Mouse (Mus musculus) intestine, postnatal 0 days (tissue): ENCODE data around the gene Rhoq. TPM values are rescaled to one million over a fixed set of nuclear protein-coding genes. Genes with fewer than 3 reads are reported as not detected.

Source experiments
- ATAC-seq: fragments of 200-750 bp; cut with Nextera tagmentation; 2 replicates; pipeline ENCODE4 v1.8.0; 2017; ENCODE audit warnings: mild to moderate bottlenecking, moderate TSS enrichment, moderate library complexity
- H3K27ac ChIP-seq: fragments of 300-500 bp; sonication (generic); 2 replicates; pipeline ENCODE4 v1.5.1; 2014; ENCODE audit warnings: mild to moderate bottlenecking, low read depth, low read length, moderate library complexity
- H3K27me3 ChIP-seq: fragments of 300-500 bp; sonication (generic); replicated peaks from 2 replicates; pipeline ENCODE4 v1.6.1; 2014; ENCODE audit warnings: low read length, mixed read lengths; ENCODE audit not compliant: control insufficient read depth, insufficient read depth
- H3K36me3 ChIP-seq: fragments of 300-500 bp; sonication (generic); 2 replicates; pipeline ENCODE4 v1.6.1; 2014; ENCODE audit warnings: mild to moderate bottlenecking, moderate library complexity; ENCODE audit not compliant: control insufficient read depth, insufficient read depth
- H3K4me1 ChIP-seq: fragments of 300-500 bp; sonication (generic); replicated peaks from 2 replicates; pipeline ENCODE4 v1.6.1; 2014; ENCODE audit warnings: antibody characterized with exemption, low read length, mixed read lengths; ENCODE audit not compliant: control insufficient read depth, insufficient read depth
- H3K4me2 ChIP-seq: fragments of 300-500 bp; sonication (generic); replicated peaks from 2 replicates; pipeline ENCODE4 v1.6.1; 2014; ENCODE audit warnings: low read depth, mild to moderate bottlenecking, moderate library complexity
- H3K4me3 ChIP-seq: fragments of 300-500 bp; sonication (generic); 2 replicates; pipeline ENCODE4 v1.5.1; 2014; ENCODE audit warnings: low read depth, low read length
- H3K9ac ChIP-seq: fragments of 300-500 bp; sonication (generic); 2 replicates; pipeline ENCODE4 v1.6.1; 2014; ENCODE audit warnings: mild to moderate bottlenecking, low read depth, low read length
- H3K9me3 ChIP-seq: fragments of 300-500 bp; sonication (generic); 2 replicates; pipeline ENCODE4 v1.6.1; 2016; ENCODE audit warnings: mixed run types; ENCODE audit not compliant: control insufficient read depth
- CTCF ChIP-seq: sonication (generic); IDR thresholded peaks from 2 replicates; pipeline ENCODE4 v1.5.1; 2016; ENCODE audit warnings: low read depth, mild to moderate bottlenecking, control low read depth, antibody characterized with exemption, moderate library complexity
- WGBS: fragments of 180-500 bp; shearing (Covaris S2); extraction: QIAGEN DNeasy Blood & Tissue Kit; methylation state at CpG from one replicate; pipeline ENCODE4 v1.1.7; 2014; 5-methylcytosine and 5-hydroxymethylcytosine counted together
- polyA plus RNA-seq: library from polyadenylated mRNA; unstranded; fragments of >200 nt; fragmentation: Nextera tagmentation; extraction: Ambion mirVana; gene quantifications from 2 replicates; pipeline ENCODE4 v1.2.1, GENCODE M21; 2015

Rhoq gene
- polyA plus RNA-seq, 1 experiment from 2014 or later = 7.3 TPM

GRCm38 (mm10) chr17:86978496-86978895, 15.6 kb downstream of the Rhoq start:
- Histone ChIP-seq H3K4me2 (no peak overlapping the region), H3K36me3 (peaks cover 15% of the 10 kb centered on the region), H3K4me3 (no peak overlapping the region), H3K9me3 (no peaks in the 10 kb centered on the region), H3K4me1 (no peaks in the 10 kb centered on the region), H3K9ac (no peak overlapping the region), H3K27me3 (no peaks in the 10 kb centered on the region), H3K27ac (no peak overlapping the region)
- ATAC-seq = no peak
- 88% methylated on average over 6 of the region's 6 CpGs for WGBS
- no peak for TF ChIP-seq CTCF

- no peak overlapping the region for H3K4me3 ChIP-seq
- H3K9me3 ChIP-seq = no peaks in the 10 kb centered on the region
- no peak overlapping the region for H3K4me2 ChIP-seq
- WGBS = 86% methylated on average over 1 of the region's 1 CpGs
- peaks cover 11% of the 10 kb centered on the region; the same call in 1 of the 2 replicates for H3K36me3 ChIP-seq
- no peaks in the 10 kb centered on the region for H3K27me3 ChIP-seq
- no peak for TF ChIP-seq CTCF
- no peaks in the 10 kb centered on the region for H3K4me1 ChIP-seq
- no peak overlapping the region for H3K9ac ChIP-seq
- no peak overlapping the region for H3K27ac ChIP-seq
- no peak for ATAC-seq
These were observed 18.3 kb downstream of the Rhoq start for GRCm38 (mm10) chr17:86981205-86981604.

GRCm38 (mm10) chr17:86981701-86982100, 18.8 kb downstream of the Rhoq start:
- no peak overlapping the region for H3K4me2 ChIP-seq
- ATAC-seq = no peak
- TF ChIP-seq CTCF = no peak
- H3K4me1 ChIP-seq = no peaks in the 10 kb centered on the region
- H3K27me3 ChIP-seq = no peaks in the 10 kb centered on the region
- no peak overlapping the region for H3K27ac ChIP-seq
- no peak overlapping the region for H3K4me3 ChIP-seq
- no peaks in the 10 kb centered on the region for H3K9me3 ChIP-seq
- H3K36me3 ChIP-seq = peaks cover 8% of the 10 kb centered on the region; the same call in 1 of the 2 replicates
- H3K9ac ChIP-seq = no peak overlapping the region
- 98% methylated on average over 2 of the region's 2 CpGs for WGBS

GRCm38 (mm10) chr17:86982497-86982896, 19.6 kb downstream of the Rhoq start:
- no peaks in the 10 kb centered on the region for H3K4me1 ChIP-seq
- no peaks in the 10 kb centered on the region for H3K9me3 ChIP-seq
- TF ChIP-seq CTCF = peak; percentile 25; the same call in 1 of the 2 replicates
- peak; percentile 71 for ATAC-seq
- peaks cover 8% of the 10 kb centered on the region; the same call in 1 of the 2 replicates for H3K36me3 ChIP-seq
- no peaks in the 10 kb centered on the region for H3K27me3 ChIP-seq
- 39% methylated on average over 9 of the region's 9 CpGs for WGBS
- no peak overlapping the region for H3K27ac ChIP-seq
- no peak overlapping the region; the same call in 1 of the 2 replicates for H3K4me2 ChIP-seq
- no peak overlapping the region for H3K9ac ChIP-seq
- no peak overlapping the region for H3K4me3 ChIP-seq

- H3K27me3 ChIP-seq = no peaks in the 10 kb centered on the region
- no peak for TF ChIP-seq CTCF
- no peaks in the 10 kb centered on the region for H3K4me1 ChIP-seq
- H3K27ac ChIP-seq = no peak overlapping the region
- H3K4me3 ChIP-seq = no peak overlapping the region
- peaks cover 8% of the 10 kb centered on the region; the same call in 1 of the 2 replicates for H3K36me3 ChIP-seq
- no peak overlapping the region for H3K4me2 ChIP-seq
- ATAC-seq = no peak
- H3K9me3 ChIP-seq = no peaks in the 10 kb centered on the region
- 77% methylated on average over 17 of the region's 17 CpGs for WGBS
- H3K9ac ChIP-seq = no peak overlapping the region
These were observed 23.7 kb downstream of the Rhoq start for GRCm38 (mm10) chr17:86986449-86987138.

- Histone ChIP-seq H3K9ac (no peak overlapping the region), H3K27ac (no peak overlapping the region), H3K27me3 (no peaks in the 10 kb centered on the region), H3K4me1 (no peaks in the 10 kb centered on the region), H3K4me3 (no peak overlapping the region), H3K4me2 (no peak overlapping the region), H3K36me3 (peaks cover 8% of the 10 kb centered on the region; the same call in 1 of the 2 replicates), H3K9me3 (no peaks in the 10 kb centered on the region)
- ATAC-seq = no peak
- 88% methylated on average over 5 of the region's 5 CpGs for WGBS
- TF ChIP-seq CTCF = 0 out of 2 replicates have a peak, but pooled peaks have one; percentile 12
These were observed 25.3 kb downstream of the Rhoq start for GRCm38 (mm10) chr17:86988161-86988560.
